Mouse (Mus musculus) adipocyte (in vitro differentiated cells): ENCODE data around the gene Car10.

Experiments
- DNase-seq: peaks from one replicate; pipeline ENCODE4 v3.0.0-alpha.2; 2016; ENCODE audit warnings: low spot score

The Car10 gene

GRCm38 (mm10) chr11:93581326-93581725 lies 483.5 kb downstream of the Car10 start:
- DNase-seq = no peak

DNA sequence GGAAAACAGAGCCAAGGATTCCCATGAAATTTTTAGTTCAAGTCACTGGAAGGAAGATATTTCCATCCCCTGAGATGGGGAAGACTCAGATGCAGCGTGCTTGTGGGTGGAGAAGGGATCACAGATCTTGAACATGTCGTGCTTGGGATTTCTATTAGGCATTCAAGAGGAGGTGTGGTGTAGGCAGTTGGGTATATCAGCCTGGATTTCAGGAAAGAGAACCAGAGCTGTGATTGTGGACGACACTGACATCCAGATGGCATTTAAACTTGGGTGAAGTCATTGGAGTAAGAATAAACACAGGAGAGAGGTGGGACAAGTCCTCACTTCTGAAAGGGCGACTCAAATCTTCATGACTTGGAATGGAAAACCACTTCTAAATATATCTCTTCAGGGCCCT lies 490.0 kb downstream of the Car10 start:
- DNase-seq = no peak

DNA sequence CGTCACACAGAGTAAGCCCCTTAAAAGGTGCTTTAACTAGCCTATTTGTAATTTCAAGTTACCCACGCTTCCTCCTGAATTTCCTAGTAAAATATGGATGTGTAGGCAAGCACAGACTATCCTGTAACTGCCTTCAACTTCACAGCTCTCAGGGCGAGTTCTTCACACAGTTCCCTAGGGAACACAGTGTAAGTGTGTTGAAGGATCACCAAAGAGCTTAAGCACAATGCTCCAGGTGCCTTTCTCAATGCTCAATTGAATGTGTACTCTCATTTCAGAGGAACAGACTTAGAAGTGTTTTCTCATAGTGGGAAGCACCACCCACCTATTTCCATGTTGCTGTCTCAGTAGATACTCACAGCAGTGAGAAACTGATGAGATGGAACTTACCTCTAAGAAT lies 492.8 kb downstream of the Car10 start:
- no peak for DNase-seq

GRCm38 (mm10) chr11:93594033-93594432 lies 496.2 kb downstream of the Car10 start:
- no peak for DNase-seq

DNA sequence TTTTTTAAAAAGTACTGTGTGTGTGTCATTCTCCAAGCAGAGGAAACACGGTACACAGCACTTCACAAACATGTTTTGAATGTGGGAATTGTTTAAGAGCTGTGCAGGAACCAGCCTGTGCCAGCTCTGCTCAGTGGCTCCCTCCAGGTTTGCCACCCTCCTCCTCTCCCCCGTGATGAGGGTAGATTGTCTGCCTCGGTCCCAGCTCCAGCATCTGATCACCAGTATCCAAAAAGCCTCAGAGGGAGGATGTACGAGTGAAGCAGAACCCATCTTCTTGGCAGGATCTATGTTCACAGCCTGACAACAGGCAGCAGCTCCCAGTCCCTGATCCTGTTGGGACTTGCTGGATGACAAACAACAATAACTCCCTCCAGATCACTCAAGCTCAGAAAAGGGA lies 500.3 kb downstream of the Car10 start:
- DNase-seq = no peak

DNA sequence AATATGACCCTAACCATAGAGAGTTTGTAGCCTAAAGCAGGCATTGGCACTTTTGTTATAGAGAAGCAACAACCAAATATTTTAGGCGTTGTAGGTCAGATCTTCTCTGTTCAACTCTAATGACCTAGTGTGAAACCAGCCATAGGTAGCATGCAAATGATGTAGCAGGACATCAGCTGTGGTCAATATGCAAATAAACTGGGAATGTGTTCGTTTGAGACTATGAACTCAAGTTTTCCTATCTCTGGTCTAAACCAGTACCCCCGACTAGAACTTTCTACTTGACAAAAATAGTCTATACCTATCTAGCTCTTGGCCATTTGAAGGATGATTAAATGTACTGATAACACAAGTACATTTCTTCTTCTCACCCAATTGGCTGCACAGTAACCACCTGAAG lies 501.9 kb downstream of the Car10 start:
- no peak for DNase-seq

- no peak for DNase-seq
These were observed 505.7 kb downstream of the Car10 start for GRCm38 (mm10) chr11:93603575-93603974.

- no peak for DNase-seq
These were observed 509.3 kb downstream of the Car10 start for GRCm38 (mm10) chr11:93607111-93607510.

DNA sequence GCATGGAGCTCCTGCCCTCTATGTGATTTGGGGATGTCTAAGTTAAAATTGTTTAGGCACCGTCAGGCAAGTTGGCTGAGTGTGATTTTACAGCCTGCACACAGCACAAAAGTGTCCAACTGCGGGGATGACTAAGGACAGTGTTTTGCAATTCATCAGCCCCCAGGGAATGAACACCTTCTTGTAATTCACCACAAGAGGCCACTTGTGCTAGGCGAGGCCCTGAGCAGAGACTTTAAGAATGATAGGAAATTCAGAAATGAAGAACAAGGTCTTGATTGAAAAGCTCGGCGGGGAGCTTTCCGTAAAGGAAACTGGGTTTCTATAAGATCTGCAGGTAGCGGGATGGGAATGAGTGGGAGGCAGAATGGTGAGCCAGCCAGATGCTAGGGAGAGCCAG lies 510.9 kb downstream of the Car10 start:
- DNase-seq = no peak

GRCm38 (mm10) chr11:93612071-93612470 lies 514.2 kb downstream of the Car10 start:
- no peak for DNase-seq

- DNase-seq = no peak
These were observed 517.0 kb downstream of the Car10 start for GRCm38 (mm10) chr11:93614851-93615250.

GRCm38 (mm10) chr11:93623605-93624004 lies 525.8 kb downstream of the Car10 start:
- no peak for DNase-seq

DNA sequence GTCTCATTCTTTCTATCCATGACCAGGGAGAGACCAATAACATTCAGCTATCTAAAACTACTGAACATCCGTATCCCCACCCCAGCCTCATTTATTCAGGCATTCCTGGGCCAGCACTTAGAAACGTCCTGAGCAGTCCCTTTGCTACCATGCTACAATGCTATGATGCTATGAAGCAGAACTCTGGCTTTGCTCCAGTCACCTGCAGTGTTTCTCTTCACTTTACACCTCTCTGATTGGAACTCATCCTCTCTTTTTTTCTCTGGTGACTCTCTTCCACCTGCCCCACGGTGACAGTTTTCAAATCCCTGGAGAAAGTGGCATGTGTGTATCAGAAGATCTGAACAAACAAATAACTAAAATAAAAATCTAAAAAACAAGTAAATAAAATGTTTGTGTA lies 541.6 kb downstream of the Car10 start:
- DNase-seq = no peak

DNA sequence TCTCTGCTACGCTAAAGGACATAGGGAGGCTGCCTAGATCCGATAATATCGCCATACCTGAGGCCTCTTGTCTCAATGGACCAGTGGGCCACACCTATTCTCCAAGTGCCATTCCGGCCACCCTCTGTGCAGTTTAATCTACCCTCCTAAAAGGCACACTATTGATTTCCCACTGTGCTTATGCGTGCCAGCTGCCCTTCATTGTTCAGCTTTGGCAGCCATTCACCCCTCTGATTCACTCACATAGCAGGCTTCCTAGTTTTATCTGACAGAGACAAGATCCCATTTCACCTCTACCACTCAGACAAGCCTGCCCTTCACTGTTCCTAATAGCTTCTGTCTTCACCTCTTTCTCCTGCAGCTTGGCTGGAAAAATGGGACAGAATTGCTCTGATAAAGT lies 543.1 kb downstream of the Car10 start:
- DNase-seq = no peak

DNA sequence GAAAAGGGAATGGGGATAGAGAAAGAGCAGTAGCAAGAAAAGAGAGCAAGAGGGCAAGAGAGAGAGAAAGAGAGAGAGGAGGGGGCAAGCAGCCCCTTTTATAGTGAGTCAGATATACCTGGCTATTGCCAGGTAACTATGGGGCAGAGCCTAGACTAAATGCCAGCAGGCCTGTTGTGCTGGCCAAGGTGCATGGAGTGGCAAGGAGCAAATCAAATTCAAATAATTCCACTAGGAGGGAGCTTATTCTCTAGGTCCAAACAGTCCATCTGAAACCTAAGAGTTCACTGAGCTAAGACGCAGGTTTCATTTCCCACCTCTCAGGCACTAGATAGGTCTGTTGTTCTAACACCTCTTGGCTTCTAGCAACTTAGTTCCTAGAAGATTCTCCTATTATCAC lies 544.5 kb downstream of the Car10 start:
- DNase-seq = no peak

GRCm38 (mm10) chr11:93643006-93643405 lies 545.2 kb downstream of the Car10 start:
- no peak for DNase-seq

DNA sequence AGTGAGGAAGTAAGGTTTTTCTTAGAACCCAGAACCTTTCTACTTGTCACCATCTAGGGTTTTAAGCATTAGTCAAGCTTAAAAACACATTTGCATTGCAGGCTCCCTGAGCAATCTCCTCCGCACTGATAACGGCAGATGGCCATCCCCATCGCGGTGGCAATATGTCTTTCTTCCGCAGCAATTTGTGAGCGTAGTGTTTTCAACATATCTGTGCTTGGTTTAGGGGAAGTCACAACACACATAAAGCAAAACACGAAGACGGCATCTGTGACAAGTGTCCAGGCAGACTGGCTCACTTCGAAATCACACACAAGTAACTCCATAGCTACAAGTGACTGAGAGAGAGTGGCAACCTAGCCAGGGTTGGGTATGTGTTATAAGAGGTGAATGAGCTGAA lies 545.6 kb downstream of the Car10 start:
- DNase-seq = no peak

DNA sequence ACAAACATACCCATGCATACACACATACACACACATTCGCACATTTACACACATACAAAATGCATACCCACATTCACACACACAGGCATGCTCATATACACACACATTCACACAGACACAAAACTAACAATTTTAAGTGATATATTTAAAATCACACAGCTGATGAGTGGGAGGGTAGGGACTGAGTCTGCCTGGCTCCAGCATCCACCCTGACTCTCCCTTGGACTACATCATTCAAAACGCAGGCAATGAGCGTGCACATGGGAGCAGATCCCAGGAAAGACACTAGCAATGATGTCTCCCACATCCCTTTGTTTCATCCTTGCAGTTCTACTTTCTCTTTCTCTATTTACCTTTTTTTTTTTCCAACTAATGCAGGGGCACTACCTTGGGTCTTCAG lies 548.4 kb downstream of the Car10 start:
- DNase-seq = no peak
